Mouse (Mus musculus) erythroid progenitor cell, adult 5-6 weeks (primary cell): ENCODE results near the gene Slc7a5. TPM values are rescaled to one million over a fixed set of nuclear protein-coding genes. Genes with fewer than 3 reads are reported as not detected.

Source experiments
- ATAC-seq: replicated peaks from 2 replicates; pipeline ENCODE4 v1.8.0; 2016; ENCODE audit warnings: moderate number of reproducible peaks, mild to moderate bottlenecking, moderate TSS enrichment, inconsistent platforms; ENCODE audit not compliant: poor library complexity, low FRiP score, severe bottlenecking
- total RNA-seq, 2 experiments: library from RNA; stranded (forward) in 1 of 2; stranded (reverse) in 1 of 2; fragments of 150-400 nt in 1 of 2; fragments of 186-747, 209-891 nt in 1 of 2; gene quantifications; 2 replicates each; pipeline versions ENCODE4 v1.2.3 to v1.2.4; 2015 to 2017; ENCODE audit warnings: low replicate concordance in 2 of 2

The Slc7a5 gene
- total RNA-seq, 2 experiments from 2014 or later: 167 to 204 TPM

GRCm38 (mm10) chr8:121857331-121857730 is 50.2 kb downstream of the Slc7a5 start:
- ATAC-seq: no peak

GRCm38 (mm10) chr8:121856071-121856746 is 51.3 kb downstream of the Slc7a5 start:
- no peak for ATAC-seq

GRCm38 (mm10) chr8:121853586-121853985 is 53.9 kb downstream of the Slc7a5 start:
- ATAC-seq: no peak

DNA sequence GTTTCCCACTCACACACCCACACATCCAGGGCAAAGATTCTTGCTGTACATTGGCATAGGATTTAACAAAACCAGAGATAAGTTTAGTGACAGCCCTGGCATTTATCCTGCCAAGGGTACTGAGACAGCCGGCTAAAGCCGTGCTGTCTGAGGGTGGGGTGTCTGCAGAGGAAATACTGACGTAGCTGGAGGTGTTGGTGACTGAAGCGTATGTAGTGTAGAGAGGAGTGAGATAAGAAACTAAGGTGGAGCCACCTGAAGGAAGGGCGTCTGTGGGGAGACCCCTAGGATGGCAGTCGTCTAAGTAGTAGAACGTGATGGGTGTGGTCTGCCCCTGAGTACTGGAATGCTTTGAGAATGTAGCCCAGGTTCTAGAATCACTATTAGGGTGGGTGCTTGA is 55.0 kb downstream of the Slc7a5 start:
- no peak for ATAC-seq

- ATAC-seq: no peak
These were observed 55.8 kb downstream of the Slc7a5 start for GRCm38 (mm10) chr8:121851716-121852115.

DNA sequence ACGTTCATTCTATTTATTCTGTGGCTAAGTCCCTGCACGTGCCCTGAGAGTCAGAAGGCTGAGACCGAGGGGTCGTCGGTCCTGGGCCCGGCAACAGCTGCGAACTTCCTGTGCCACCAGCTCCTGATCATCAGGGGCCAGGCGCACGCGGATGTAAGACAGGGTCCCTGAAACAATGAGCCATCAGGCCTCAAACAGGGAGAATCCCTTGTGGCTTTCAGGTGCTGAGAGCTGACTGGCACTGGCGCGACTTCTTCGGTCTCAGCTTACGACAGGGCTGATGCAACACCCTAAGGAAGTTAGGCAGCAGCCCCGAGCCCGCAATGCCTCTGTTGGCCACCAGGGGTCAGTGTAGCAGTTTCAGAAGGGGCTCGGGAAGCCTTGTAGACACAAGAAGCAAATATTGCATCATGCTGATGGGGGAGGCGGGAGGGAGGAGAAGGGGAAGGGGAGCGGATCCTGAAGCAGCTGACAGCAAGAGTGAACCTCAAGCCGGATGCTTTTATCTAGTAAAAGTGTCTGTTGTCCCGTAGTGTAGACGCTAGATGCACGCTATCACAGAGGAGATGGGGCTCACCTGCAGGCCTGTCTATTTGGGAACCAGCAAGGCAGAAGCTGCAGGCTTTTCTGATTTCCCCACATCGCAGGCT is 56.5 kb downstream of the Slc7a5 start:
- ATAC-seq: peak; percentile 90

DNA sequence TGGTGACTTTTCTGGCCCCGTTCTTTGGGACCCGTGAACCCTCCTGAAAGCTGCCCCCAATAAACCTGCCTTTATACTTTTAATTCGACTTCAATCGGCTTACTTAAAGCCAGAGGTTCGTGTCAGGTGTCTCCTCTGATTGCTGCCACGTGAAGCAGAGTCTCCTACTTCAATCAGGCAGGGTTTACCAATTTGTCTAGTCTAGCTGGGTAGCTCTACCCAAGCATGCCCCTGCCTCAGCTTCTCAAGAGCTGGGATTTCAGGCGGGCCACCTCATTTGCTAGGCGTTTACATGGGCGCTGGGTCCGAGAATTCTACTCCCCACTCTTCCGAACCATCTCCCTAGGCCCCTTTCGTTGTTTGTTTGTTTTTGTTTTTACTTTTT is 57.1 kb downstream of the Slc7a5 start:
- 0 out of 2 replicates have a peak, but pooled peaks have one; percentile 3 for ATAC-seq

DNA sequence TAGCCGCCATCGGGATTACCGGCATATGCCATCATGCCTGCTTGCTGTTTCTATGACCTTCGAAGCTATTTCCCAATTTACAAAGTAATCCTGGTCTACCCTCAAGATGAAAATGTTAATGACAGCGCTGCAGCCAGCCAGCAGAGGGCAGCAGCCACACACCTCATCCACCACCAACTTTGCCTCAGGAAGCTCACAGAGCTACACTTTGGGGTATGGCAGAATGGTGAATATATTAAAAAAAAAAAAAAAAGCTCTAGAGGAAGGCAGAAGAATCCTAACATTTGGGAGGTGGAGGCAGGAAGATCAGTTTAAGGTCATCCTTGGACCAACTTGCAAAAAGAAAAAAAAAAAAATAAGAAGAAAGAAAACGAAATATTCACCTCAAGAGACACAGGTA is 57.5 kb downstream of the Slc7a5 start:
- peak; percentile 74 for ATAC-seq

- ATAC-seq: no peak
These were observed 58.2 kb downstream of the Slc7a5 start for GRCm38 (mm10) chr8:121849303-121849702.

- no peak for ATAC-seq
These were observed 59.0 kb downstream of the Slc7a5 start for GRCm38 (mm10) chr8:121848495-121848894.

DNA sequence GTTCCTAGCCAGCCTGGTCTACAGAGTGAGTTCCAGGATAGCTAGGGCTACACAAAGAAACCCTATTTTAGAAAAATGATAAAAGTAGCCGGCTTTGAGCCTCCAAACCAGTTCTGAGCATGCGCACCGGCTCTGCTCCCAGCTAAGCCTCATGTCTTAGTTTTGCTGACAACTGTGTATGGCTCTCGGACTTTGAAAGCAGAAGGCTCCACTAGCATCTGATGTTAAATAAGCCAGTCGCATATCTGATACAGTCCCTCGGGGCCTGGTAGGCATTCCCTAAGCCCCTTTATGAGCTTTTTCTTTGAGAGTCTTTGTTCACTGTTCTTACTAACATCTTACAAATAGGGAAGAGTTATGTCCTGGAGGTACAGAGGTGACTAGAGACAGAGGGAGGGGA is 59.5 kb downstream of the Slc7a5 start:
- ATAC-seq: no peak

DNA sequence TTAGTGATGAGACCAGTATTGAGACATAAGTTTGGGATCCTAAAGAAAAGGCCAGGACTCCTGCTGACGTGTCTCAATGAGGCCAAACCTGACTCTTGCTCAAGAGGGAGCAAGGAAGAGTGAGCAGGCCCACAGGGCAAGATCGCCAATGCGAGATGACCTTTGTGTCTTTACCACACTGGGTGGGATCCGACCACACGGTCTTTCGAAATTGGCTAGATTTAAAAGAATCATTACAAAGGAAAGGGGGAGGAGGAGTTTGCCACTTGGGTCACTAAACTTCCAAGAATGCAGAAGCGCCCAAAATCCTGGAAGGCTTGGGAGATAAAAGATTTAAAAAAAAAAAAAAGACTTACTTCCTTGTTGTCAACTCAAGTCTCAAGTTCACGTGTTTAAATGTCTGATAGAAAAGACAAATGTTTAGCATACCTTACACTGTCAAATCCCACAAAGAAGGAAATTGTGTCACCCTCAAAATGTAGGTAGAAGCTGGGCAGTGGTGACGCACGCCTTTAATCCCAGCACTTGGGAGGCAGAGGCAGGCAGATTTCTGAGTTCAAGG is 60.2 kb downstream of the Slc7a5 start:
- no peak for ATAC-seq

- ATAC-seq: no peak
These were observed 60.7 kb downstream of the Slc7a5 start for GRCm38 (mm10) chr8:121846815-121847214.

DNA sequence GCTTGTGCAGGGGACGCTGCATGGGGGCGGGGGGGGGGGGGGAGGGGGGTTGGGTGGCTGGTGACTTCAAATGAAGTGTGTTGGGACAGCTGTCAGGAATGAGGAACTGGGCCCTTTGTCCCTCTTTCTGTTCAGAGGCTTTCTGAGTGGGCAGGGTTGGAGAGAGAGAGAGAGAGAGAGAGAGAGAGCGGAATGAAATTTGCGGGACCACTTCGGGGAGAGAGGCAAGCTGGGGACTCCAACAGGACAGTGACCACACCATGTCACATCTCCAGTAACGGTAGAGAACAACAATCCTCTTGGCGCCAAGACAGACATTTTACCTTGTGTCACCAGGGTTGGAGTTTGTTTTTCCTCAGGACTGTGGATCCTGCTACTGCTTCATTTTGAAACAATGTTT is 62.7 kb downstream of the Slc7a5 start:
- no peak for ATAC-seq

GRCm38 (mm10) chr8:121843184-121843733 is 64.2 kb downstream of the Slc7a5 start:
- no peak for ATAC-seq

- ATAC-seq: no peak
These were observed 65.2 kb downstream of the Slc7a5 start for GRCm38 (mm10) chr8:121842064-121842955.

DNA sequence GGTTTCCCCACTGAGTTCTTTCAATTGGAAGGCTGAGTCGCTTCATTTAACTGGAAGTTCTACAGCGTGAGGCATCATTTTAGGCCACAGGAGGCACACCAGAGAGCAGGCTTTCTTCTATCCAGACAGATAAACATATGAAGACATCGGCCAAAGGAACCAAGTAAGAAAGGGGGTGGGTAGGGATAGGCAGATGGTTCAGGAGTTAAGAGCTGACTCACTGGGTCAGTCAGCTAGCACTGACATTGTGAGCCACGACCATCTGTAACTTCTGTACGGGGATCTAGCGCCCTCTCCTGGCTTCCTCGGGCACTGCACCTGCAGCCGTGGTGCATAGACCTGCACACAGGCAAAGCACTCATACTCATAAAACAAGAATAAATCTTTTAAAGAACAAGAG is 66.3 kb downstream of the Slc7a5 start:
- peak; percentile 25; the same call in 1 of the 2 replicates for ATAC-seq

GRCm38 (mm10) chr8:121832503-121832902 is 75.0 kb downstream of the Slc7a5 start:
- peak; percentile 89 for ATAC-seq

GRCm38 (mm10) chr8:121832061-121832460 is 75.4 kb downstream of the Slc7a5 start:
- ATAC-seq: no peak
